Mouse (Mus musculus) thymus, postnatal 36 days (tissue): ENCODE data around the gene Olfr610.
"Not testable (repeated sequence)": the region's sequence is repeated elsewhere in the genome, so short reads cannot be mapped to it uniquely, and the experiment has no call there.

ENCODE experiments used
- DNase-seq, 2 experiments: peaks; one replicate each; pipeline ENCODE4 v3.0.0; 2022; ENCODE audit warnings: mixed read lengths in 2 of 2

The Olfr610 gene

DNA sequence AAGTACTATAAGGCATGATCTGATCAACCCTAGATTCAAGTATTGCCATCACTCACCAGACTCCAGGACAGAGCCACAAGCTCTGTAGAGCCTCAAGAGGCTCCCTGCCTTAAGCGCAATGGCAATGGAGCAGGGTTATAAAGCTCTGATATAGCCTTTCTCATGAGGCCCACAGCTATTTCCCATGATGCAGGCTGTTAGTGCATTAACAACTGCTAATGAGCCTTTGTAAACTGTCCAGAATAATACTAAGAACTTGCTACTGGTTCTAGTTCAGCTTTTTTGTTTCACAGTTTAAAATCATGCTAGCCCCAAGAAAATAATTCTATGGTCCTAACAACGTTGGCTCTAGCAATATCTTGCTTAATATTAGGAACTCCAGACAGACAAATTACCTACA is at the start of gene Olfr610:
TSS of gene Olfr610 (minus strand) at position 101 of the 400 bp plus-strand sequence.
- DNase-seq: no peak

DNA sequence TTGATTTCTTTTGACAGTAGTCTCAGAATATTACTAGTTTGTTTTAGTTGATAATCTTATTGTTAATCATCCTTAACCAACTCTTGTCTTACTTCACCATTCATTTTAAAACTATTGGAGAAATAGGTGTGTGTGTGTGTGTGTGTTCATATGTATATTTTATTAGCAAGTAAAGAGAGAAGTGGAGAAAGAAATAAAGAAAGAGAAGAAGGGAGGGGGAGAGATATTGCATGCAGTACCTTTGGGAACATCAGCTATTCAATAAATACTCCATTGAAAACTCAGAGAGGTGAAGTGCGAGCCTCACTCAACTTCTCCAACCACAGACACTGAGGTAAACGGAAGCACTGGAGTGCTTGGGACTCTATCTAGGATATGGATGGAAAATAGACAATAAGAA is 43.9 kb upstream of the Olfr610 start, which contains the start of gene Olfr615:
TSS of gene Olfr615 (plus strand) at position 301 of the 400 bp plus-strand sequence.
- no peak for DNase-seq

DNA sequence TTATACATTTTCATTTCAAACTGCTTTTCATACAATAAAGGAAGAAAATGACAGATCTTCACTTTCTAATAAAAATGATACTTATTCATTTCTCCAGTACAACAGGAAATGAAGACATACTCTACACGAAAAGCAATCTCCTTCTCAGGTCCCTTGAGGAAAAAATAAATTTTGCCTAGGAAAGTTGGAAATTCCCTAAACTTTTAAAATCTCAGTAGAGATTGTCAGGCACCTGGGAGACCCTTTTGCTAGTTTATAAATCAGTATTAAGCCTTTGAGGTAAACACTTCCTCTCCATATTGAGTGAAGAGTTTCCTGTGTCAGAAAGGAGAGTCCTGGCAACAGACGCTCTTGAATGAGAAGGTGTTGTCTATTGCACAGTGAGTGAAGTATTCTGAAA is 35.9 kb upstream of the Olfr610 start, which contains the start of gene Olfr613:
TSS of gene Olfr613 (plus strand) at position 301 of the 400 bp plus-strand sequence.
- no peak for DNase-seq

DNA sequence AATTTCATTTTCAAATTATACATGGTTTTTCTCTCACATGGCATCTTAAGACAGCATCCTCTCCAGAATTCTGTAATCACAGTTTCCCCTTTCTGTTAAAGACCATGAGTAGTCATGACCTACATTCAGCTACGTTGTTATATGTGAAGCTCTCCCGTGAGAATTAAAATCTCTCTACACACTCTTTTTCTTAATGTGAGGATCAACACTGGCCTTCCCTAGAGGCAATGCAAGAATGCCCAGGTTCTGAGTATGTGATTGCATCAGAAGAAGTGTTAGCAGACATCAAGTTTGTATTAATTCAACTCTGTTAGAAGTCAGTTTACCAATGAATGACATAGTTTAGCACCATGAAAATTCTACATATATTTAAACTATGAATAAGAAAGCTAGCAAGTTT is 30.7 kb upstream of the Olfr610 start, which contains the start of gene Olfr612:
TSS of gene Olfr612 (minus strand) at position 101 of the 400 bp plus-strand sequence.
- not testable (repeated sequence) for DNase-seq

DNA sequence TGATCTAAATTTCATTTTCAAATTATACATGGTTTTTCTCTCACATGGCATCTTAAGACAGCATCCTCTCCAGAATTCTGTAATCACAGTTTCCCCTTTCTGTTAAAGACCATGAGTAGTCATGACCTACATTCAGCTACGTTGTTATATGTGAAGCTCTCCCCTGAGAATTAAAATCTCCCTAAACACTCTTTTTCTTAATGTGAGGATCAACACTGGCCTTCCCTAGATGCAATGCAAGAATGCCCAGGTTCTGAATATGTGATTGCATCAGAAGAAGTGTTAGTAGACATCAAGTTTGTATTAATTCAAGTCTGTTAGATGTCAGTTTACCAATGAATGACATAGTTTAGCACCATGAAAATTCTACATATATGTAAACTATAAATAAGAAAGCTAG is 8.8 kb upstream of the Olfr610 start, which contains the start of gene Olfr611:
TSS of gene Olfr611 (minus strand) at position 101 of the 400 bp plus-strand sequence.
- not testable (repeated sequence) for DNase-seq

DNA sequence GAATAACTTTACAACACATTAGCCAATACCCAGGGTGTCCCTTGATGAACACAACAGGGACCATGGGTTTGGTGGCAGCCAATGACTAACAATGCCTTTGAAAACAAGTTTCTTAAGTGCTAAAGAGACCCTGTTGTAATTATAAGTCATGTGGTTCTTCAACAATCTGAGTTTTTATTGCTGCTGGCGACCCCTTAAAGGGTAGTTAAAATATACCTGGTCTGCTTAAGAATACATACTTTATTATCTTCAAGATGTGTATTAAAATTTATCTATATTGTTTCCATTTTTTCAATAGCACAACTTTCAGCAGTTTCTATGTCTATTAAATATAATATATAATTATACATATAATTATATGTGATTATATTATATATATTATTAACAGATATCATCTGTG is 14.0 kb downstream of the Olfr610 start, which contains the start of gene Olfr609:
TSS of gene Olfr609 (minus strand) at position 101 of the 400 bp plus-strand sequence.
- no peak for DNase-seq

DNA sequence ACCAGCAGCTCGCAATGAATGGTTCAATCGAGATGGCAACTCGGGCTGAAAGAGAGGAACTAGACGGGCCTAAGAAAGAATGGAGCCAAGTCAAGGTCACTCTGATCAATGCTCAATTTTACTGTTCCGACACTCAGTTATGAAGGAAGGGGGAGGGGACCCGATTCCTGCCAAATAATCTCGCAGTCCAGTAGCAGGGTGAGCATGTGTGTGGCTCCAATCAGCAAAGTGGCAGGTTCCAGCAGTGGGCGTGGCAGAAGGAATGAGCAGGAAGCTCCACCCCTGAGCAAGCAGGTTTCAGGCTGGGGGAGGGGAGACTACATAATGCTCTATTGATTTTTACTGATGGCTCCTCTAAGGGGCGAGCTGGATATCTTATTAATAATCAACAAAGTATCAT is 34.8 kb downstream of the Olfr610 start:
- not testable (repeated sequence) for DNase-seq

DNA sequence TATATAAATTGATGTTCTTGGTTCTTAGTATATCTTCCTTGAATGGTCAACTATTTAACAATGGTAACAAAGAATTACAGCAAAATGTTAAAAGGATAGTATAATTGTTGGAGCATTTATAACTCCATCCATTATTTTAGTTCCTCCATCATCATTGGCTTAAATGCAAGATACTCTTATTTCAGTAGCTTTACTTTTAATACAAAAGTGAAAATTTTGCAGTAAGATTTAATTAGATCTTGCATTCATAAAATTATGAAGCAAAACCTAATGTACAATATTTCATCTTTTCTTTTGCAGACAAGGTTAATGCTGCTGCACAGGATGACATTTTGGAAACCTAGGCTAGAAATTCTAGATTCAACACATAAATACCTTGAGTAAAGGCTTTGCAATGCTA is 42.3 kb downstream of the Olfr610 start, which contains the start of gene Olfr608:
TSS of gene Olfr608 (plus strand) at position 301 of the 400 bp plus-strand sequence.
- no peak for DNase-seq

DNA sequence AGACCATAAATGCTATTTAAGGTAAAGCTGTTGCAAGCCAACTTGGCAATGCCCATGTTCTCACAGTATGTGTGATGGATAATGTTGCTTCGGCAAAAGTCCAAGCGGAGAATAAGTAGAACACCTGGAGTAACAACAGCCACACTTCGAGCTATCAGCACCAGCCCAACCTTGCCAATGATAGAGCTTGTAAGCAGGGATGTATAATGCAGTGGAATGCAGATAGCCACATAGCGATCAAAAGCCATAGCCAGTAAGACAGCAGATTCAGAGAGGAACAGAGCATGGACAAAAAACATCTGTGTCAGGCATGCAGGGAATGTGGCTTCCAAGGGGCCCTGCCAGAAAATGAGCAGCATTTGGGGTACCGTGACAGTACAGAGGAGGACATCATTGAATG is 51.3 kb downstream of the Olfr610 start:
- DNase-seq: no peak
